Mouse (Mus musculus) intestine, postnatal 0 days (tissue): ENCODE results near the gene Grik4. TPM values are rescaled to one million over a fixed set of nuclear protein-coding genes. Genes with fewer than 3 reads are reported as not detected.

Source experiments
- ATAC-seq: fragments of 200-750 bp; cut with Nextera tagmentation; 2 replicates; pipeline ENCODE4 v1.8.0; 2017; ENCODE audit warnings: mild to moderate bottlenecking, moderate TSS enrichment, moderate library complexity
- H3K27ac ChIP-seq: fragments of 300-500 bp; sonication (generic); 2 replicates; pipeline ENCODE4 v1.5.1; 2014; ENCODE audit warnings: mild to moderate bottlenecking, low read depth, low read length, moderate library complexity
- H3K27me3 ChIP-seq: fragments of 300-500 bp; sonication (generic); replicated peaks from 2 replicates; pipeline ENCODE4 v1.6.1; 2014; ENCODE audit warnings: low read length, mixed read lengths; ENCODE audit not compliant: control insufficient read depth, insufficient read depth
- H3K36me3 ChIP-seq: fragments of 300-500 bp; sonication (generic); 2 replicates; pipeline ENCODE4 v1.6.1; 2014; ENCODE audit warnings: mild to moderate bottlenecking, moderate library complexity; ENCODE audit not compliant: control insufficient read depth, insufficient read depth
- H3K4me1 ChIP-seq: fragments of 300-500 bp; sonication (generic); replicated peaks from 2 replicates; pipeline ENCODE4 v1.6.1; 2014; ENCODE audit warnings: antibody characterized with exemption, low read length, mixed read lengths; ENCODE audit not compliant: control insufficient read depth, insufficient read depth
- H3K4me2 ChIP-seq: fragments of 300-500 bp; sonication (generic); replicated peaks from 2 replicates; pipeline ENCODE4 v1.6.1; 2014; ENCODE audit warnings: low read depth, mild to moderate bottlenecking, moderate library complexity
- H3K4me3 ChIP-seq: fragments of 300-500 bp; sonication (generic); 2 replicates; pipeline ENCODE4 v1.5.1; 2014; ENCODE audit warnings: low read depth, low read length
- H3K9ac ChIP-seq: fragments of 300-500 bp; sonication (generic); 2 replicates; pipeline ENCODE4 v1.6.1; 2014; ENCODE audit warnings: mild to moderate bottlenecking, low read depth, low read length
- H3K9me3 ChIP-seq: fragments of 300-500 bp; sonication (generic); 2 replicates; pipeline ENCODE4 v1.6.1; 2016; ENCODE audit warnings: mixed run types; ENCODE audit not compliant: control insufficient read depth
- CTCF ChIP-seq: sonication (generic); IDR thresholded peaks from 2 replicates; pipeline ENCODE4 v1.5.1; 2016; ENCODE audit warnings: low read depth, mild to moderate bottlenecking, control low read depth, antibody characterized with exemption, moderate library complexity
- WGBS: fragments of 180-500 bp; shearing (Covaris S2); extraction: QIAGEN DNeasy Blood & Tissue Kit; methylation state at CpG from one replicate; pipeline ENCODE4 v1.1.7; 2014; 5-methylcytosine and 5-hydroxymethylcytosine counted together
- polyA plus RNA-seq: library from polyadenylated mRNA; unstranded; fragments of >200 nt; fragmentation: Nextera tagmentation; extraction: Ambion mirVana; gene quantifications from 2 replicates; pipeline ENCODE4 v1.2.1, GENCODE M21; 2015

Grik4 gene
- polyA plus RNA-seq, 1 experiment from 2014 or later = 0.68 TPM

DNA sequence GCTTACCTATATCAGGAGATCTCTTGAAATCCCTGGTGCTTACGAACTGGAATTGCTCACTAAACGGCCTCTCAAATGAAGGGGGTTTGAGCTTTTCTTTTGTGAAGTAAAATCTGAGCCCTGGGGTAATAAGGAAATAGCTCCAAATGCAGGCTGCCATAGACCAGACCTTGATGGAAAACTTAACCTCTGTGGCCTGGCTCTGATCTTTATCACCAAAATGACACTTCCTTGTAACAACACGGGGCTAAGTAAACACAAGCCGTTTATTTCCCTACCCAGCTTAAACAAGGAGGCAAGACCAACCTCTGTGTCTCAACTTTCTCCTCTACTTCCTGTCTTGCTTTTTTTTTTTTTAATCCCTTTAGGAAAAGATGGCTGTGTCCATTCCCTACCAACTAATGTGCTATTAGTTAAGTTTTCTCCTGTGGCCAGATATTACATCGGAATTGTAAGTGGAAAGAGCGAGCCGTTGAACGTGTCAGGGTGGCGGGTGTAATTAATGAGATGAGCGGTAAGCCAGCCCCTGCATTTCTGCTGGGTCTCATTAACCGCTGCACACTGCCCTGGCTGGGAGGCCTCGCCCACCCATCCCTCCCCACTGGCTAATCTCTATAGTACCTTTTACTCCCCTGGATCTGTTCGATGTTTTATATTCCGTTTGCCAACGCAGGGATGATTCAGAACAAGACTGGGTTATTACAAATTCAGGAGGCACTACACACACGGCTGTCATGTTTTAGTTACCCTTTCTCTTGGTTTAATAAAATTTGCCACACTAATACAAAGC lies 47.7 kb downstream of the Grik4 start:
- Histone ChIP-seq H3K4me3 (peak overlapping the region; percentile 46), H3K27ac (no peak overlapping the region), H3K9ac (no peak overlapping the region), H3K9me3 (no peaks in the 10 kb centered on the region), H3K27me3 (peaks cover 14% of the 10 kb centered on the region; the same call in 1 of the 2 replicates), H3K4me2 (peak overlapping the region; percentile 88), H3K4me1 (no peaks in the 10 kb centered on the region), H3K36me3 (no peaks in the 10 kb centered on the region)
- no peak for ATAC-seq
- TF ChIP-seq CTCF = no peak
- WGBS = 8% methylated on average over 16 of the region's 16 CpGs

DNA sequence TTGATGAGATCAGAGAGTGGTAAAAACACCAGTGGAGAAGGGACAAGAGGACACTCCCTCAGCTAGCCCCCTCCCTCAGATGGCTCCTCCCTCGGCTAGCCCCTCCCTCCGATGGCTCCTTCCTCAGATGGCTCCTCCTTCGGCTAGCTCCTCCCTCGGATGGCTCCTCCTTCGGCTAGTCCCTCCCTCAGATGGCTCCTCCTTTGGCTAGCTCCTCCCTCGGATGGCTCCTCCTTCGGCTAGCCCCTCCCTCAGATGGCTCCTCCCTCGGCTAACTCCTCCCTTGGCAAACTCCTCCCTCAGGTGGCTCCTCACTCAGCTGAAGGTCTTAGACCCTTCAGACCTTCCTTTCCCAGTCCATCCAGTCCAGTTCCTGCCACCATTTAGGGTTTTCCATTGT lies 51.5 kb downstream of the Grik4 start:
- H3K27me3 ChIP-seq = peaks cover 7% of the 10 kb centered on the region; the same call in 1 of the 2 replicates
- H3K9ac ChIP-seq = no peak overlapping the region
- WGBS = 78% methylated on average over 8 of the region's 8 CpGs
- H3K4me1 ChIP-seq = no peaks in the 10 kb centered on the region
- H3K9me3 ChIP-seq = no peaks in the 10 kb centered on the region
- H3K4me3 ChIP-seq = no peak overlapping the region
- no peak overlapping the region for H3K27ac ChIP-seq
- H3K4me2 ChIP-seq = no peak overlapping the region
- no peak for ATAC-seq
- no peak for TF ChIP-seq CTCF
- no peaks in the 10 kb centered on the region for H3K36me3 ChIP-seq

DNA sequence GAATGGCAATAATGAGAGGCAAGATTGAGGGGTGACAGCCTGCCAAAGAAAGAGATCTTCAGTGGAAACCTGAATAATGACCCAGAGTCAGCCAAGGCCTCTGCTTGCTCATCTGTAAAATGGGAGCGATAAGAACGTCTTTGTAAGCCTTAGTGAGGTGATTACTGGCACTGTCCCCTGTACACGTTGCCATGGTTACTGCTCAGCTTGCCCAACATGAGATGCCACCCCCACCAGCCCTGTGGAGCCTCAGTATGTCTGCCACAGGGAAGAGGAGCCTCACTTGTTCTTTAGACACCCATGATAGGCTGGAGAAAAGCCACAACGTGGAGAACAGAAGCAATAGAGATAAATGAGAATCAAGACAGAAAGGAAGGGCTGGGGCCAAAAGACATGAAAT lies 56.4 kb downstream of the Grik4 start:
- ATAC-seq = no peak

DNA sequence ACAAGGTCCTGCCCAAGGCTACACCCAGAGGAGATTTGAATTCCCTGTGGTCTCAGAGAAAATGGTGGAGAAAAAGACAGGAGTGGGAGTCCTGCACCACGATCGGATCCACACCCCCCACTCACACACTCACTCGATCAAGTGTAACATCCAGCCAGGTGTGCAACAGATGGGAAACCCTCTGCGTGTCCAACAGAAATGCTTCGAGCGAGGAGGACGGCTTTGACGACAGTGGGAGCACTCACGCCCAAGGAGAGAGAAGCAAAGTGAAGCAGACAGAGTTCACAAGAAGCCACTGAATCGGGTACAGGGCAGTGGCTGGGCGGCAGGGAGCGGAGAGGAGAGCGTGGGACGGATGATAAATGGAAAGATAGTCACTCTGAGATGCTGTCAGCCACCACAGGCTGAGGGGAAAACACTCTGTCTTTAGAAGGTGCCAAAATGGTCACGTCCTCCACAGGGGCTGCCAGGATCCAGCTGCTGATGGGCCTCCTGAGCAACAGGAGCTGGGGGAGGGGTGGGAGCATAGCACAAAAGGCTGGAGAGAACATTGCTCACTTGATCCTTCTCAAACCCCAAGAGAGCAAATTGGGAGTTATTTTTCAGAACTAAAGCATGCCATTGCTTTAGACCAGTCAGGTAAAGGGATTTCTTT lies 58.1 kb downstream of the Grik4 start:
- Histone ChIP-seq H3K27ac (no peak overlapping the region), H3K9ac (no peak overlapping the region), H3K4me2 (no peak overlapping the region), H3K4me1 (0 out of 2 replicates have a peak, but pooled peaks cover 3% of the 10 kb centered on the region), H3K4me3 (no peak overlapping the region), H3K9me3 (no peaks in the 10 kb centered on the region), H3K27me3 (no peaks in the 10 kb centered on the region), H3K36me3 (no peaks in the 10 kb centered on the region)
- no peak for TF ChIP-seq CTCF
- no peak for ATAC-seq
- 63% methylated on average over 15 of the region's 15 CpGs for WGBS

More for the DNA sequence above, 56.4 kb downstream of the Grik4 start:
- Histone ChIP-seq H3K4me3 (no peak overlapping the region), H3K4me1 (no peaks in the 10 kb centered on the region), H3K9me3 (no peaks in the 10 kb centered on the region), H3K9ac (no peak overlapping the region), H3K27me3 (no peaks in the 10 kb centered on the region), H3K4me2 (no peak overlapping the region), H3K27ac (no peak overlapping the region), H3K36me3 (no peaks in the 10 kb centered on the region)
- 80% methylated on average over 4 of the region's 4 CpGs for WGBS
- TF ChIP-seq CTCF = no peak

DNA sequence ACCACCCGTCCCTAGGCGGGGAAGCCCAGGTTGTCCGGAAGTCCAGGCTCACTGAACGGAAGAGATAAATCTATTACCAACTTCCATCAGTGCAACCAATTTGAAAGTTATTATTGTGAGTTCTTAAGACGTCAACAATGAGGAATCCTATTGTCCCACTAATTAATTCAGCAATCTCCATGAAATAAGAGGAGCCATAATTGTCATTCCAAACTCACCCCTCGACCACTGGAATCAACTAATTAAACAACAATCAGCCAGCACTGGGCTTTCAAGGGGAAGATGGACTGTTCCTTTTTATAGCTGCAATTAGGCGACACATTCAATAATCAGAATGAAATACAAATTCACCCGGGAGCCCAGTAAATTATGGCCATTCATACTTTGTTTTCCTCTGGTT lies 58.7 kb downstream of the Grik4 start:
- WGBS = 40% methylated on average over 8 of the region's 8 CpGs
- H3K36me3 ChIP-seq = no peaks in the 10 kb centered on the region
- no peak overlapping the region for H3K27ac ChIP-seq
- no peak overlapping the region for H3K4me3 ChIP-seq
- H3K27me3 ChIP-seq = no peaks in the 10 kb centered on the region
- H3K4me2 ChIP-seq = no peak overlapping the region
- TF ChIP-seq CTCF = no peak
- H3K9ac ChIP-seq = no peak overlapping the region
- ATAC-seq = no peak
- no peaks in the 10 kb centered on the region for H3K9me3 ChIP-seq
- H3K4me1 ChIP-seq = 0 out of 2 replicates have a peak, but pooled peaks cover 3% of the 10 kb centered on the region

DNA sequence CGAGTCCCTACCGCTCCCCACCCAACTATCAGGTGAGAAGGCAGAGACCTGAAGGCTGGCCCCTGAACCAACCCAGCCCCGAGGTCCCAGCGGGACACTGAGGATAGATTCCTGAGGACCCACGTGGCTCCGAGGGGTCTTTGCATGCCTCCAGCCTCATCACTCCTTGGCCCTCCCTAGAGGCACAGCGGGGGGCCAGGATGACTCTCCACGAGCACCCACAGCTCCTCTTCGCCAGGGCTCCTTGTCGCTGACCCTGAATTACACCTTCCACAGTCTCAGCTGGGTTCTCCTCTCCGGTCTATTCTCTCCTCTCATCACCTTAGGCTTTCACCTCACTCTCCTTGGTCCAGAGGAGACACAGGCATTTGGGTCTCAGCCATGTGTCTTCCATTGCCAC lies 59.2 kb downstream of the Grik4 start:
- 43% methylated on average over 11 of the region's 11 CpGs for WGBS
- no peaks in the 10 kb centered on the region for H3K36me3 ChIP-seq
- peak overlapping the region; percentile 9; the same call in 1 of the 2 replicates for H3K4me3 ChIP-seq
- peak overlapping the region; percentile 51 for H3K4me2 ChIP-seq
- H3K27ac ChIP-seq = no peak overlapping the region
- 0 out of 2 replicates have a peak overlapping the region, but pooled peaks have one; percentile 22 for H3K9ac ChIP-seq
- no peaks in the 10 kb centered on the region for H3K9me3 ChIP-seq
- no peaks in the 10 kb centered on the region for H3K27me3 ChIP-seq
- TF ChIP-seq CTCF = no peak
- H3K4me1 ChIP-seq = 0 out of 2 replicates have a peak, but pooled peaks cover 3% of the 10 kb centered on the region
- no peak for ATAC-seq
